Mouse (Mus musculus): Measurements from ENCODE around the gene Cpsf6. TPM values are rescaled to one million over a fixed set of nuclear protein-coding genes. Genes with fewer than 3 reads are reported as not detected.

The Cpsf6 gene
- total RNA-seq, 1 experiment from 2014 or later = 76.0 TPM

DNA sequence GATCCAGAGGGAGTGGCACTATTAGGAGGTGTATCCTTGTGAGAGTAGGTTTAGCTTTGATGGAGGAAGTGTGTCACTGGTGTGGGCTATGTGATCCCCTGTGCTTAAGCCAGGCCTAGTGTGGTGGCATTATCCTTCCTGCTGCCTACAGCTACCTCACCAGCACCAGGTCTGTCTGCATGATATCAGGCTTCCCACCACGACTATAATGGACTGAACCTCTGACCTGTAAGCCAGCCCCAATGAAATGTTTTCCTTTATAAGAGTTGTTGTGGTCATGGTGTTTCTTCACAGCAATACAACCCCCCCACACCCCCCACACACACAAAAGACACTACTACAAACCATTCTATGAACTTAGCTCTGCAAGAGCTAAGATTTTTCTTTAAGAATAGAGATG, 34.9 kb upstream of the Cpsf6 start:
- no peak for DNase-seq

DNA sequence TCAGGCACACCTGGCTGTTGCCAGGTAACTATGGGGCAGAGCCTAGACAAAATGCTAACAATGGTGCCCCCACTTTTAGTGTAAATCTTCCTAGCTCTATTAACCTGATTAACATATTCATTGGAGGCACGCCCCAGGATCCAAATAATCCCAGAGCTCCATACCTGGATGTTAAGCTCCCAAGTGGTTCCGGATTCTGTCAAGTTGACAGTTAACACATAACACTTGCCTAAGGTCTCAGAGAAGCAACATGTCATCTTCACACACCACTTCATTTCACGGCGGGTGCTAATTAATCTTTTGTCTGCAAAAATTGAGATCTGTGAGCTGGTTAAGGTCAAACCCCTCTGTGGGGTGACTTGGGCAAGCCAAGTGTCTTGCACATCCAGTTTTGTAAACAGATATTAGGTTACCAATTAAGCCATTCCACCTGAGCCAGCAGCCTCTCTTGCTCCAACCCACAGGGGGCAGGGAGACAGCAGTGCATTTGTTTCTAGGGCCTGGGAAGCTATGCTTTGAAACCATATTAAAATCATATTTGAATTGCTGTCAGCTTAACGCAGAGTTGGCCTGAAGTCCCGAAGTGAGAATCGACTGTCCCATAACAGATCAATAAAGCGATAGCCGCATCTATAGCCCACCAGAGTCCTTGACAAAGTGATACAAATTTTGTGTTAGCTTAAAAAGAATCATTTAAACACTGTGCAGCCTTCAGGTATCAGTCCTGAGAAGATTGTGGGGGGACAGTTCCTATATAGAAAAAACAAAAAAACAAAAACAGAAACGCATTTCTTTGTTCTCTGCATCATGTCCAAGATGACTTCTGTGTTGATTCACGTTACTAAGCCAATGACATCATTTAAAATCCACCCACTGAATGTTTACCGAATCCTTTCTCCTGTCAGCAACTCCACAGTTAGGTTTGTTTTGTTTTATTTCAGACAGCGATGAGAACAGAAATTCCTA, 34.0 kb upstream of the Cpsf6 start:
- DNase-seq = no peak

DNA sequence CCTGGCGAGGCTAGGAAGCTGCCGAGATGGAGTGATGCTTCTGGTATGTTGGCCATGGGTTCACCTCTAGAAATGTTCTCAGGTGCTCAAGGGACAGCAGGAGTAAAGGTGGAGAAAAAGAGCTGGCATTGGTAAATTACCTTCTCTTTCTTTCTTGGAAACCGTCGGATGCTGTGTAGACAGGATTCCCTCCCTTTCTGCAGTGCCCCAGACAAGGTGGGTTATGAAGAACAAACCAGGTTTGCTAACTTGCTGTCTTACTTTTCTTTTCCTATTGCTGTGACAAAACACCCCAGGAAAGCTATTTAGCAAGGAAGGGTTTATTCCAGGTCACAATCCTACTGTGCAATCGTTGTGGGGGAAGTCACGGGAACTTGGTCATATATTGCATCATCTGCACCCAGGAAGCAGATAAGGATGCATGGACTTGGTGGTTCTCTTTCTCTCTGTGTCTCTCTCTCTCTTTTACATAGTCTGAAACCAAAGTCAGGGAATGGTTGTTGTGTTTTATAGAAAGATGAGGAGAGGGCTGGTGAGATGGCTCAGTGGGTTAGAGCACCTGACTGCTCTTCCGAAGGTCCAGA, 32.8 kb upstream of the Cpsf6 start:
- DNase-seq = no peak

DNA sequence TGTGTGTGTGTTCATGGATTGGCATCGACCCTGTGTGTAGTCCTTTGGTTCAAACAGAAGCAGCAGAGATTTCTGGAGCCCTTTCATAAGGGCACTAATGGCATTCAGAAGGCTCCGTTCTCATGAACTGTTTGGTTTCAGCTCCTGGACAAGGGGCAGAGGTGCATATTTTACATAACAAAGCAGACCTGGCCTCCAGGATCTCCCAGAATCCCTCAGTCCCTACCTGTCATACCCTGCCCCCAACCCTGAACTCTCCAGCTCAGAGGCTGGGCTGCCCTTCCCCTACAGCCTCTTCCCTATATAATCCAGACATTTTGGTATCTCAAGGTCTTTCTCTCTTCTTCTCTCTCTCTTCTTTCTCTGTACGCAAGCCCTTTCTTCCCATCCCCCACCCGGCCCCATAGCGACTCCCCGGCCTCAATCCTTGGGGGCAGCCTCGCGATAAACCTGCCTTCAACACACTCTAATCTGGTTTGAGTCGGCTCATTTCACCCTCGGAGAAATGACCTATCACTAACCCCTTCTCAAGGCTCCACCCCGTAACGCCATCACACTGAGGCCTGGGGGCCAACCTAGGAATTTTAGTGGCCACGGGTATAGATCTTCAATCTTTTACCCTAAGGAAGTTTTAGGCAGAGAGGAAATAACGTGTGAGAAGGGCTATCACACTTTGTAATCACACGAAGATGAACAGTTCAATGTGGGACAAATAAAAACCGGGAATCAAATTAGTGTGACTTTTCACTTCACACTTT, 32.1 kb upstream of the Cpsf6 start:
- DNase-seq = no peak

DNA sequence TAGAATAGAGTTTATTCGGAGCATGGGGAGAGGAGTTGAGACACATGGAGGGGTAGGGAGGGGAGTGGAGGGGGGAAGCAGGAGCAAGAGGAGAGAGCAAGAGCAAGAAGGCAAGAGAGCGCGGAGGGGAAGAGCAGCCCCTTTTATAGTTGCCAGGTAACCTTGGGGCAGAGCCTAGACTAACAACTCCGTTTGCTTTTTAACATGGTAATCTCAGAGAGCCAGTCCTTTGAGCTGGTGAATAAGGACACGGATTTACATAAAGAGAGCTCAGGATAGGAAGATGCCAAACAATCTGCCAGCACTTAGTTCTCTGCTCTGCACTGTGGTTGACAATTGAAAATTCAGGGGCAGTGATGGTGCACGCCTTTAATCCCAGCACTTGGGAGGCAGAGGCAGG, 31.3 kb upstream of the Cpsf6 start:
- DNase-seq = no peak

DNA sequence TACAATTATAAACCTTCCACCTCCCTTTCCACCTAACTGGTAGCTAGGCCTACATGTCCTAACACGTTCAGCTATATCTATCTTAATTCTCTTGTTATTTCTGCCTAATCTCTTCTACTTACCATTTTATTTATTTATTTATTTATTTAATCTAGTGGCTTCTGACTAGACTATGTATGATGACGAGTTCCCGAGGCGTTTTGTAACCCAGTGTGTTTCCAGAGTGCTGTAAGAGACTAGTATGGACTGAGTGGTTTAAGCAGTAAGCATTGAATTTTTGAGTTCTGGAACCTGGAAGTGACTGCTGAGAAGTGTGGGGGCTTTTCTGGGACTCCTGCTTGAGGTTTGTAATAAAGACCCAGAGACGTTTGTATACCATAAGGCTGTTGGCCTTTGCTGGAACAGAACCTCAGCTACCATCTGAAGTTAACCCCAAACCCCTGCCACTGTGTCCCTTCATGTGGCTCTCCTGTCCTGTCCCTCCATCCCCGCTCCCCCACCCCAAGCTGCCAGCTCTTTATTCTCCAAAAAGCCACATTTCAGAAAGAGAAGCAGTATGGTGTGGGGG, 30.8 kb upstream of the Cpsf6 start:
- DNase-seq = no peak

DNA sequence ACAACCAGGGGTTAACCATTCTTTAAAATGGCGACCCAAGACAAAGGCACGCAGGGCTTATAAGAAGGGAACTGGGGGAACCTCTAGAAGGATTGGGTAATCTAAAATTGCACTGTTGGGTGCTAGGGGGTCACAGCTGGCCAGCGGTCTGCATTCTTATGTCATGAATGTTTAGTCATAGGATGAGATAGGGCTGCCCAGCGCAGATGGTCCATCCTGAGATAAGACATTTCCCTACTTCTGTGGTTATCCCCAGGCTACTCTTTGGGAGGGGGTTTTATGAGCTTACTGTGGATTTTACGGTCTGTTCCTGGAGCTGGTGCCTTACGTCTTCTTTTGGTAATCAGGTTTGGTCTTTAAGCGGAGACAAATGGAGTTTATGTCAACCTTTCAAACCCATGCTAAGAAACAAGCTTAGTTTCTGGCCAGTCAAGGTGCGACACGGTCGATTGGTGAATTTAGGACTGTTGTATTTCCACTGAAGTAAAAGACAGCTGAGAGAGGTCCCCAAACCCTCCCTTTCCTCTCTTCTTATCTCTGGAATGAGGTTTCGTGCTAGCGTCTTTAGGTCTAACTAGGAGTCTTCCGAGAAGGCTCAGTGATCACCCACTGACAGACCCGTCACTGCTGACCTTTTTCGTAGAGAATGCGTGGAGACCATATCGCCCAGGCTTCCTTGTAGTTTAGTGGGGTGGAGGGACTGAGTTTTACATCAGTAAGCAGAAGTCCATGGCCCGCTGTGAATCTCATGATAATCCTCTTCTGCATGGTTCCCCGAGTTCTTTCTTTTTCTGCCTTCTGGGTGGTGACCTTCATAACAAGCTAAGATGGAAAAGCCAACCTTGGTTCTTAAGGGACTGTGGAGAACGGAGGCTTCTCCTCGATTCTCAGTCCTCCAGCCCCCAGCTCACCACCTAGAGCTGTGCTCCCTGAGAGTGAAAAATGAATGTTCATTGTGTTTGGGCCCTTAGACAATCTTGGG, 29.8 kb upstream of the Cpsf6 start:
- DNase-seq = no peak

DNA sequence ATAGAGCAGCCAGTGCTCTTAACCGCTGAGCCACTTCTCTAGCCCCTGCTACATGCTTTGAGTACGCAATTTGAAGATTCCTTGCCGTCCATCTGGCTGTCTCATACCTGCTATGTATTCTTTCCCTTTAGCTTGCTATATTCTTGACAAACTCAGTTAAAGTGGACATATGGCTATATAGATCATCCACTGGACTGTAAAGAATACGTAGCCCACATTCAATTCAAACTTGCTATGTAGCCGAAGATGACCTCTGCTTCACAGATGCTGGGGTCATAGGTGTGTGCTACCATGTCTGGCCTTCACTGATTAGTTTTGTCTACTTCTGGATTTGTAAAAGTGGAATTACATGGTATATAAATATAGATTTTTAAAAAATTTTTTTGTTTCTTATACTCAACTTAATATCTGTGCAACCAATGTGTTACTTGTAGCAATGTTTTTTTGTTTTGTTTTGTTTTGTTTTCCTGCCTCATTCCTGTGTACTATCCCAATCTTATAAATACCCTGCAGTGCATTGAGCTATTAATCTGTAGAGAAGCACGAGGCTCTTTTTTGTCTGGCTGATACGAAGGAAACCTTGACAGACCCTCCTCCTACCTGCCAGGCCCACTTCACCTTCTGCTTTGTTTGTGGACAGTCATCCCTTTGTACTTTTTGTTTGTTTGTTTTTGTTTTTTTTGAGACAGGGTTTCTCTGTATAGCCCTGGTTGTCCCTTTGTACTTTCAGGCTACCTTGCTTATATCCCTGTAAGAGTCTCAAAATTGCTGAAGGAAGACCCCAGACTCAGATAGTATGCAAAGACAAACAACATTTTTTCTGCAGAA, 28.9 kb upstream of the Cpsf6 start:
- no peak for DNase-seq

DNA sequence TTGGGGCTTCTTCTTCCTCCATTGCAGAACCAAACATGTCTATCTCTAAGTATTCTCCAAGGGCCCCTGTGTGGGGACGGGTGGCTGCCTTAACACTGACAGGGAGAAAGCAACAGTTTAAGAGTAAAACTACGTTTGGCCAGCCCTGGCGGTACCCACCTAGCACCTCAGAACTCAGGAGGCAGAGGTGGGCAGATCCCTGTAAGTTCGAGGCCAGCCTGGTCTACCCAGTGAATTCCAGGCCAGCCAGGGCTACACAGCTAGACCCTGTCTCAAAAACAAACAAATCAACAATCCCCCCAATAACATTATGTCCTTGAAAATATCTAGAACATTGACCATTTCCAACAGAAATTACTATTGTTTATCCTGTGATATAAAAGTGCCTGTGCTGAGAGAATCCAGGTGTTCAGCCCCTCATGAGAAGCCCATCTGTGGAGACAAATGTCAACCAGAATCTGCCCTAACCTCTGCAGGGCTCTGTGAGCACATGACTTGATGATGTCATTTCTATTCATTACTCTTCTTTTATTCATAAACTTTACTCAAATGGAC, 28.0 kb upstream of the Cpsf6 start:
- DNase-seq = no peak

DNA sequence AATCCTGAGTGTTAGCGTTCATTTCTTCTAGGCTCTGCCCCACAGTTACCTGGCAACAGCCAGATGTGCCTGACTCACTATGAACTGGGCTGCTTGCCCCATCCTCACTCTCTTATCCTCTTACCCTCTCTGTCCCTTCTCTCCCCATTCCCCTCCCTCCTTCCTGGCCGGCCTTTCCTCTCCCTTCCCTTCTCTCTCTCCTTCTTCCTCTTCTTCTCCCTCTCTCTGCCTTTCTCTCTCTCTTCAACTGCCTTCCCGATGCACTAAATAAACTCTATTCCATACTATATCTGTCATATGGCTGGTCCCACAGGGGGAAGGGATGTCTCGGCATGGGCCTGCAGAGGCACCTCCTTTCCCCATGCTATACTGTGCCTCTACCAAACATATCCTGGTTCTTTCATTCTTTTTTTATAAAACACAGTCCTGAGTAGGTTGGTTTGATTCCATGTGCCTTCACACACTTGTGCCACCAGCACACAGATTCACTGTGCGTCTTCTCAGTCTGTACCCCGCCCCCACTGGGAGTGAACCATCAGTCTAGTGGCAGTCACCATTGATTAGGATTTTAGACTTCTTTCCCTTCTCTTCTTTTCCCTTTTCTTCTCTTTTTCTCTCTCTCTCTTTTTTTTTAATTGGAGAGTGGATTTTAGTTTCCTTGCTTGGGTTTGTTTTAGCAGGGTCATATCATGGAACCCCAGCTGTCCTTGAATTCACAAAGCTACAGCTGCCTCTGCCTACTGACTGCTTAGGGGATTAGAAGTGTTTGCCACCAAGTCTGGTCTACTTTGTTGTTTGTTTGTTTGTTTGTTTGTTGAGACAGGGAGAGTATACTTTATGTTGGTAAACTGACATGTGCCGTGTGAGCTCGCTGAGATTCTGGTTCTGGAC, 27.3 kb upstream of the Cpsf6 start:
- no peak for DNase-seq

DNA sequence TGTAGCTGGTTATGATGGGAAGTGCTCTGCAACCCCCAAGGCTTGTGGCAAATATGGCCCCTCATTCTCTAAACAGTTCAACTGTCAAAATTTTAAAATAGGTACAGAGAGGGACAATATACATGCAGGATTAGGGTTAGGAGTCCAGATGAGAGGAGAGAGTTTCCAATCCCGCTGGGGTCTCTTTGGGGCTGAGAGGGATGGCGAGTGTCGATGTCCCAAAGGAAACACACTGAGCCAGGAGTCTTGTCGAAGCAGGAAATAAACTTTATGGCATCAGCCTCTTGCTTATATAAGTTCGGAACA, 26.4 kb upstream of the Cpsf6 start:
- DNase-seq = no peak

DNA sequence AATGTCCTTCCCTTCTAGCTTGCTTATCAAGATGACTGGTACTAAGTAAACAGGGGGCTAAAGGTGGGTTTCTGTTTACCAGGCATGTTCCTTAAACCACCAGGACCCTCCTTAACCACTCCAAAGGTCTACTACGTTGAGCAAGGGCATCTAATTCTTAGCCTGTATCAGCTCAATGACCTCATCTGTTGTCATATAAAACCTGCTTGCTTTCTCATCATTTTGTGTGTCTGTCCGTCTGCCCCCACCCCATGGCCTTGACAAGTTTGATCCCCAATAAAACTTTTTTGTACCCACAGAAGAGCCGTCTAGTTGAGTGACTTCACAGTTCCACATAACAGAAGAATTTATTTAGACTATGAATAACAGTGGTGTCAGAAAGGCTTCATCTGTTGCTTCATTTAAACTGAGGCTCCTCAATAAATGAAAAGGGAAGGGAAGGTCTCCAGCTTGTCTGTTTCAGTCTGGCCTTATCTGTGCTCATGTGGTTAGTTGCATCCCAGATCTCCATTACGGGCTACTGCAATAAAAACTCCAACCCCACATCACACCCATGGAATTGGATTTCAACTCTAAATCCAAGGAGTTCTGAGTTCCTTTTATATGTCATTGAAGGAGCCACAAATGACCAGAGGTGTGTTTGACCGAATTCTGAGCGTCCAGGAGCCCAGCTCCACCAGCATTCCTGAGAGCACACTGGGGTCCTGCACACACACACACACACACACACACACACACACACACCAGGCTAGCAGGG, 25.9 kb upstream of the Cpsf6 start:
- no peak for DNase-seq

DNA sequence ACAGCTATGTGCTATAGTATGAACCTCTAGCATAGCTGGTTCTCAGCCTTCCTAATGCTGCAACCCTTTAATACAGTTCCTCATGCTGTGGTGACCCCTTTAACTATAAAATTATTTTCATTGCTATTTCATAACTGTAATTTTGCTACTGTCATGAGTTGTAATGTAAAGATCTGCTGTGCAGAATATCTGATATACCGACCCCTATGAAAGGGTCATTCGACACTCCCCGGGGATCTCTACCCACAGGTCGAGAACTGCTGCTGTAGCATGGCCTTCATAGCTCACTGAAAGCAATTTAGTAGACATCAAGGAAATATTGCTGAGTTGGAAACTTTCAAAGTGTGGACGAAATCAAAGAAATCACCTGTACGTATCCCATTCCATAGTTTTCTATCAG, 24.6 kb upstream of the Cpsf6 start:
- no peak for DNase-seq

DNA sequence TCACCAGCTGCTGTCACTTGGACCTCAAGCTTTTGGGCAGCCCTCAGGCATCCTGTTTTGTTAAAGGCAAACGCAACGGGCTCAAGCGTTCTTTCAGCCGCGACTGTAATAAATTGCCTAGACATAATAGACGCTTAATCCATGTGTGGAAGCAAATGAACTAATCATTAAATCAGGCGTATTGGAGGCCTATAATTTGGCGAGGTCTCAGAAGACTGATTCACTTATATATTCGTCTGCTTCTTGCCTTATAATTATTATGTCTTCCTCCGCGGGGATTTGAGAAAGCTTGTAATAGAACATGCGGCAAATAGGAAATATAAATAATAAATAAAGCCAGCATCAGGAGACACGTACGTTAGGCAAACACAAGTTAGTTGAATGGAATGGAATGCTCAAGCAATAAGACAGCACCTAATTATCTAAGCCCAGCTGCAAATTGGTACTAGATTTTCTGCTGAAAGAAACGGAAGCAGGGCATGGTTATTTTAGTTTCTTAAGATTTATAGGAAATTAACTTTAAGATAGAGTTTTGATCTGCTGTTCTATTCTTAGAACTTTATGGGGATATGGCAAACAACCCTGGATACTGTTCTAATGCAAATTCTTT, 23.6 kb upstream of the Cpsf6 start:
- no peak for DNase-seq

DNA sequence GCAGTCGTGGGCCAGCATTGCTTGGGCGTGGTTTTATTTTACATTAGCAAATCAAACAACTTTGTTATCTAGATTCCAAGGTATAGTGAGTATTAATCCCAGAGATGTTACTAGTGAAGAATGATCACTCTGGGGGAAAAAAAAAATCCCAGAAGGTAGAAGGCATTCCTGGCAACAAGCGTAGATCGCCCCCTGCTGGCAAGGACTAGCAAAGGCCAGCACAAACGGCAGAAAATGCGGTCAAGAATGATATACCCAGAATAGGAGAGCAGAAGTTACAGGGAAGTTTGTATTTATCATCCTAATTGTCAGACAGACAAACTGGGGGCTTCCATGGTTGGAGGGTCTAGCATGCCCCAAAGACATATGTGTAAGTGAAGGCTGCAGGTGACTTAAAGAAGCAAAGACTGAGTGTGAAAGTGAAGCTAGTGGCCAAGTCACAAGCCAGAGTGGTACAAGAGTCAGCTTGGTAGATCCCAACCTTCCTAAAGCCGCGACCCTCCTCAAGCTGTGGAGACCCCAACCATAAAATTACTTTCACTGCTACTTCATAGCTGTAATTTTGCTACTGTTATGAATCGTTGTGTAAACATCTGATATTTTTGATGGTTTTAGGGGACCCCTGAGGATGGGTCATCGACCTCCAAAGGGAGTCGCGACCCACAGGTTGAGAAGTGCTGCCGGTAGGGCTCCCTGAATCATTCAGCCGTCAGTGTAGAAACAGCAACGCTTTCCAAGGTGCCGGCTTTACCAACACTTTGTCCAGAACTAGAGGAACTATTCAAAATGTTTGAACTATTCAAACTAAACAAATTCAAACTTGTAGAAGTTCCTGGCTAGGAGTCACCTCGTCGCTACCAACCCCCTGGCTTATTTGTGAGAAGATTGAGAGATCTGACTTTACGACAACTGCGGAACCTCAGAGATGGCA, 22.9 kb upstream of the Cpsf6 start:
- peak; percentile 79 for DNase-seq

DNA sequence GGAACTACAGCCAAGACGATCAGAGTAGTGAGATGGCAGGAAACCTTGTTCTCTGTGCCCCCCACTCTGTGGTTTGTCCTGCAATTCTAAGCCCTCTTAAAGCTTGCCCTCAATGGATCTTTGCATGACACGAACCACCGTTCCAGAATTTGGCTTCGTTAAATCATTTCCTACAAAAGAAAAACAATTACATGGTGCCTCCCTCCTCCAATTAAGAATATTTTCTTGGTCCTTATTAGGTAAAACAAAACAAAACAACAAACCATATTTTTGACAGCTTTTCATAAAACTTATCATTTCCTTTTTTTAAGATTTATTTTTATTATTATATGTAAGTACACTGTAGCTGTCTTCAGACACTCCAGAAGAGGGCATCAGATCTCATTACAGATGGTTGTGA, 21.5 kb upstream of the Cpsf6 start:
- no peak for DNase-seq
